Mouse (Mus musculus) embryonic facial prominence, embryonic 11.5 days (tissue): ENCODE measurements around the gene Arglu1. TPM values are rescaled to one million over a fixed set of nuclear protein-coding genes. Genes with fewer than 3 reads are reported as not detected.

ENCODE experiments used
- ATAC-seq: fragments of 200-750 bp; cut with Nextera tagmentation; replicated peaks from 2 replicates; pipeline ENCODE4 v1.8.0; 2017; ENCODE audit warnings: low read depth; ENCODE audit not compliant: insufficient number of reproducible peaks, low FRiP score, low TSS enrichment
- DNase-seq: peaks from one replicate; pipeline ENCODE4 v3.0.0-alpha.2; 2015; ENCODE audit warnings: low spot score
- H3K27ac ChIP-seq: fragments of 300-500 bp; sonication (generic); replicated peaks from 2 replicates; pipeline ENCODE4 v1.5.1; 2014; ENCODE audit warnings: mild to moderate bottlenecking, low read depth, low read length, control low read depth
- H3K27me3 ChIP-seq: fragments of 300-500 bp; sonication (generic); 2 replicates; pipeline ENCODE4 v1.6.1; 2014; ENCODE audit warnings: mild to moderate bottlenecking, low read length, moderate library complexity, mixed read lengths; ENCODE audit not compliant: control insufficient read depth, insufficient read depth
- H3K36me3 ChIP-seq: fragments of 300-500 bp; sonication (generic); replicated peaks from 2 replicates; pipeline ENCODE4 v1.6.1; 2014; ENCODE audit warnings: low read depth, mild to moderate bottlenecking, low read length, moderate library complexity, mixed read lengths; ENCODE audit not compliant: control insufficient read depth, insufficient read depth
- H3K4me1 ChIP-seq: fragments of 300-500 bp; sonication (generic); 2 replicates; pipeline ENCODE4 v1.6.1; 2014; ENCODE audit warnings: low read length, mixed read lengths; ENCODE audit not compliant: control insufficient read depth, insufficient read depth
- H3K4me2 ChIP-seq: fragments of 300-500 bp; sonication (generic); 2 replicates; pipeline ENCODE4 v1.6.1; 2014; ENCODE audit warnings: low read depth, mild to moderate bottlenecking, control low read depth, low read length, moderate library complexity
- H3K4me3 ChIP-seq: fragments of 300-500 bp; sonication (generic); 2 replicates; pipeline ENCODE4 v1.5.1; 2014; ENCODE audit warnings: low read depth, low read length, control low read depth
- H3K9ac ChIP-seq: fragments of 300-500 bp; sonication (generic); replicated peaks from 2 replicates; pipeline ENCODE4 v1.6.1; 2014; ENCODE audit warnings: mild to moderate bottlenecking, control low read depth, low read length
- H3K9me3 ChIP-seq: fragments of 300-500 bp; sonication (generic); replicated peaks from 2 replicates; pipeline ENCODE4 v1.6.1; 2016; ENCODE audit warnings: mild to moderate bottlenecking, low read length, inconsistent platforms, mixed read lengths; ENCODE audit not compliant: control insufficient read depth
- WGBS: fragments of 180-500 bp; shearing (Covaris S2); extraction: QIAGEN DNeasy Blood & Tissue Kit; methylation state at CpG from one replicate; pipeline ENCODE4 v1.1.7; 2014; 5-methylcytosine and 5-hydroxymethylcytosine counted together
- microRNA-seq: library from miRNA; unstranded; fragments of <30 nt; microRNA quantifications from one replicate; pipeline ENCODE4, GENCODE M21; 2016; ENCODE audit warnings: borderline number of aligned reads
- polyA plus RNA-seq: library from polyadenylated mRNA; unstranded; fragments of >200 nt; fragmentation: Nextera tagmentation; extraction: Ambion mirVana; gene quantifications from 2 replicates; pipeline ENCODE4 v1.2.1, GENCODE M21; 2014

The Arglu1 gene
- polyA plus RNA-seq, 1 experiment from 2014 or later: 156 TPM

- no peaks in the 10 kb centered on the region for H3K27me3 ChIP-seq
- H3K36me3 ChIP-seq: peaks cover 14% of the 10 kb centered on the region
- no peak for ATAC-seq
- WGBS: 48% methylated on average over 8 of the region's 8 CpGs
- H3K27ac ChIP-seq: no peak overlapping the region
- DNase-seq: no peak
- H3K9ac ChIP-seq: no peak overlapping the region
- H3K4me1 ChIP-seq: no peaks in the 10 kb centered on the region
- H3K4me3 ChIP-seq: no peak overlapping the region
- no peaks in the 10 kb centered on the region for H3K9me3 ChIP-seq
- H3K4me2 ChIP-seq: no peak overlapping the region
These were observed 66.8 kb downstream of the Arglu1 start for GRCm38 (mm10) chr8:8623486-8623885.

- no peak overlapping the region for H3K9ac ChIP-seq
- H3K4me1 ChIP-seq: no peaks in the 10 kb centered on the region
- H3K27ac ChIP-seq: no peak overlapping the region
- ATAC-seq: no peak
- no peaks in the 10 kb centered on the region for H3K27me3 ChIP-seq
- H3K9me3 ChIP-seq: no peaks in the 10 kb centered on the region
- peaks cover 14% of the 10 kb centered on the region for H3K36me3 ChIP-seq
- H3K4me2 ChIP-seq: no peak overlapping the region
- no peak overlapping the region for H3K4me3 ChIP-seq
- no peak for DNase-seq
- 83% methylated on average over 3 of the region's 3 CpGs for WGBS
These were observed 67.8 kb downstream of the Arglu1 start for GRCm38 (mm10) chr8:8622476-8622875.

- Histone ChIP-seq H3K9ac (no peak overlapping the region), H3K4me3 (no peak overlapping the region), H3K36me3 (peaks cover 14% of the 10 kb centered on the region), H3K27ac (no peak overlapping the region), H3K4me1 (no peaks in the 10 kb centered on the region), H3K9me3 (no peaks in the 10 kb centered on the region), H3K27me3 (no peaks in the 10 kb centered on the region), H3K4me2 (no peak overlapping the region)
- no peak for ATAC-seq
- 88% methylated on average over 12 of the region's 12 CpGs for WGBS
- no peak for DNase-seq
These were observed 68.3 kb downstream of the Arglu1 start for GRCm38 (mm10) chr8:8622031-8622430.

DNA sequence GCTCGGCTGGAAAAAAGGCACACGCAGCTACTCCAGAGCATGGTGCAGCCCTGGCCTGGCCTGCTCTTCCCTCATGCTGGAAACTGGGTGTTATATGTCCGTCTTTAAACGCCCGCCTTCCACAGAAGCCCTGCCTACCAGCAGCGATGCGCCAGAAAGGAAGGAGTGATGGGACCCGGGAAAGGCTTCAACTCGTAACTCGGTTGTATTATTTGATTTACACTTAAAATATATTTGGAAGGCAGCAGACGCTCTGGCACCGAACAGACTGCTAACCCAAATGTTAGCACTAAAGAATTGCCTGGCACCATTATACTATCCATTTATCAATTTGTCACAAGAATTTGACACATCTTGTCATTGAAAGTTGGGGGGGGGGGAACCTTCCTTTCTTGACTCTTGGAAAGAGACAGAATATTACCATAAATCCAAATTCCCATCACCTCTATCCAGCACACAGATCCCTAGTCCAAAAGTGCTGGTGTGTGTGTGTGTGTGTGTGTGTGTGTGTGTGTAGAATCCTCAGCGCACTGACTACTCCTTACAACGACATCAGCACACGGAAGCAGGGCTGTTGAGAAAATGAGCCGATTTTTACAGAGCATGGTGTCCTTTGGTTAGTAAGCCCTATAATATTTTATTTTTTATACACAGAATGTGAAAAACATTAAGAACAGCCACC, 68.9 kb downstream of the Arglu1 start:
- Histone ChIP-seq H3K36me3 (peaks cover 14% of the 10 kb centered on the region), H3K4me2 (no peak overlapping the region), H3K4me3 (no peak overlapping the region), H3K27me3 (no peaks in the 10 kb centered on the region), H3K9ac (no peak overlapping the region), H3K27ac (no peak overlapping the region), H3K9me3 (no peaks in the 10 kb centered on the region), H3K4me1 (no peaks in the 10 kb centered on the region)
- no peak for DNase-seq
- 87% methylated on average over 16 of the region's 16 CpGs for WGBS
- no peak for ATAC-seq

GRCm38 (mm10) chr8:8620536-8620935, 69.8 kb downstream of the Arglu1 start:
- DNase-seq (no peak), ATAC-seq (no peak)
- H3K9me3 ChIP-seq: no peaks in the 10 kb centered on the region
- WGBS: 92% methylated on average over 21 of the region's 21 CpGs
- no peak overlapping the region for H3K4me2 ChIP-seq
- H3K4me3 ChIP-seq: no peak overlapping the region
- H3K4me1 ChIP-seq: no peaks in the 10 kb centered on the region
- H3K9ac ChIP-seq: no peak overlapping the region
- no peak overlapping the region for H3K27ac ChIP-seq
- no peaks in the 10 kb centered on the region for H3K27me3 ChIP-seq
- peaks cover 12% of the 10 kb centered on the region for H3K36me3 ChIP-seq

- Histone ChIP-seq H3K9me3 (no peaks in the 10 kb centered on the region), H3K4me3 (no peak overlapping the region), H3K36me3 (peaks cover 12% of the 10 kb centered on the region), H3K4me2 (no peak overlapping the region), H3K27me3 (no peaks in the 10 kb centered on the region), H3K27ac (no peak overlapping the region), H3K4me1 (no peaks in the 10 kb centered on the region), H3K9ac (no peak overlapping the region)
- DNase-seq (peak; percentile 67), ATAC-seq (peak; percentile 66)
- 28% methylated on average over 19 of the region's 19 CpGs for WGBS
These were observed 70.8 kb downstream of the Arglu1 start for GRCm38 (mm10) chr8:8619221-8620194.

Small RNAs within 50 kb of the gene (microRNA-seq; reads per million reads assigned to microRNA genes)
- gene Mir7654: 20.7 reads per million, percentile 21 among the genes with 10 or more reads in this experiment

Other genes with a start within 250 kb of the Arglu1 start
- gene Efnb2, start 29.3 kb downstream of the Arglu1 start, polyA plus RNA-seq: 38.9 and 39.1 TPM in 2 replicates